Mouse (Mus musculus): Measurements from ENCODE around the gene Ago4.
"Not testable (repeated sequence)": the region's sequence is repeated elsewhere in the genome, so short reads cannot be mapped to it uniquely, and the experiment has no call there.

The Ago4 gene

DNA sequence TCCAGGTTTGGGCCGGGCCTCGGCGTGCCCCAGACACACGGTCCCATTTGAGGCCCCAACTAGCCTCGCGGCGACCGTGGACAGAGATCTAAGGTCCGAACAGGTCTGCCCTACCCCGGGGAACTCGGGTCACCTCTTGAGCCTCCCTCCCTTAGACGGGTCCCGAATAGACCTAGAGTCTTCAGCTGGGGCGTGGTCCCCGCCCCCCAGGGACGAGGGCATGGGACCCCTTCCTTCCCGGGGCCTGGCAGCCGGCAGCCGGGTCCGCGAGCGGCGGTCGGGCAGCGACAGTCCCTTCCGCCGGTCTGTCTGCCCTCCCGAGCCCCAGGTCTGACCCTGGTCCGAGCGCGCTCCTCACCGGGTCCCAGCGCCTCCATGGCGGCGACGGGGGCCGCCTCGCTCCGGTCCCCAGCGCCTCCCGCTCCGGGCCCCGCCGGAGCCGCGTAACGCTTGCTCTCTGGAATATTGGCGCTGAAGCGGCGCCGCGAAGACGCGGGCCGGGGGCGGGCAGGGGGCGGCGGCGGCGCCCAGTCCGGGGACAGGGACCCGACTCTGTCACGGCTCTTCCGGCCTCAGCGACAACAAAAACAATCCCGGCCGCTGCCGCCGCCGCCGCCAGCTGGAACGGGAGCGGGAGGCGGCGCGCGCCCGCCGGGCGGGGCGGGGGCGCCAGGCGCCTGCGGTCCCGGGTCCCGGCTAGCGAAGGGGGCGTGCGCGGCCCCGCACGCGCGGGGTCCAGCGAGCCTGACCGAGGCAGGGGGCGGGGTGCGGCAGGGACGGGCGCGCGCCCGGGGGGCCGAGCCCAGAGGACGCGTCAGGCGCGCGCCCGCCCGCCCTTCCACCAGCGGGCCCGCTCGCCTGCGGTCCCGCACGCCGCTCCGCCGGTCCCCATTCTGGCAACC, at the start of gene Ago4:
Ago4 (minus strand) TSS at position 646 of the 902 bp plus-strand sequence.
- peak; percentile 84; the same call in 1 of the 2 replicates for ATAC-seq (ENCODE audit: insufficient number of reproducible peaks, low FRiP score, low TSS enrichment)

DNA sequence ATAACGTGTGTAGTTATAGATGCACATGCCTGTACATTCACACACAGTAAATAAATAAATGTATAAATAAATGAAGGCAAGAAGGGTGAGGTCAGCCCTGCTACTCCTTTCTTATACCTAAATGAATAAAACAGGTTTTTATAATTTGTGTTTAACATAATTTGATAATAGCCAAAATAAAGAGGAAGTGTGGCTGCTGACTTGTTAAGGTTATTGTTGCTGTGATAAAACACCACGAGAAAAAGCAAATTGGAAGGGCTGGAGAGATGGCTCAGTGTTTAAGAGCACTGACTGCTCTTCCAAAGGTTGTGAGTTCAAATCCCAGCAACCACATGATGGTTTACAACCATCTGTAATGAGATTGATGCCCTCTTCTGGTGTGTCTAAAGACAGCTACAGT, 45.8 kb upstream of the Ago4 start:
- ATAC-seq (ENCODE audit: insufficient number of reproducible peaks, low FRiP score, low TSS enrichment) = no peak

DNA sequence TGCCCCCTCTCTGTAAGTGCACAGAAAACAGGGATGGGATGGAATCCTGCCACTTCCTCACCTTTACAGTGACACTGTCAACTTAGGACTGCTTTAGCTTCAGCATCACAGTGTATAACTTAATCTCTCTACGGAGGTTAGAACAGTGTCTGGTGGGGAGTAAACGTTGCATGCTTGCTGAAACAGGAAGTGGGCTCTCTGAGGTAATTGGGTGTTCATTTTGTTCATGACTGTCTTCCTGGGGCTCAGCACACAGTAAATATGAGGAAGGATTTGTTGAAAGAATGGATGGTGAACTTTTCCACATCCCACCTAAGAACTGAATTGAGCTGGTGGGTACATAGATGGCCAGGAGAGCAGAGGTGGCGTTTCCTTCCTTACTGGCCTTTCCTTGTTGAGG, 44.6 kb upstream of the Ago4 start:
- ATAC-seq (ENCODE audit: insufficient number of reproducible peaks, low FRiP score, low TSS enrichment) = no peak

DNA sequence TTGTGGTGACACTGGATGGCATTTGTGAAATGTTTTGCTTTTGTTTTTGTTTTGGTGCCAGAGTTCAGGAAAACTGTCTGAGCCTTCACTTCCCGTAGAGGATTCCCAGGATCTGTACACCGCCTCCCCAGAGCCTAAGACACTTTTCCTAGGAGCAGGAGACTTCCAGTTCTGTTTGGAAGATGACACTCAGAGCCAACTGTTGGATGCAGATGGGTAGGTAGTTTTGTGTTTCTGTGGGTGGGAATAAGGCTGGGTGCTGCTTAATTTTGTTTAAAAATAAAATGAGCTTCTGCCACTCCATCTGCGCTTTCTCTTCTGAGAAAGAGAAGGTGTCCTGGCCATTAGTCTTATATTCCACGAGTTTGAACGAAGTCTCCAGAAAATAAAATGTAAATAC, 43.0 kb upstream of the Ago4 start:
- ATAC-seq (ENCODE audit: insufficient number of reproducible peaks, low FRiP score, low TSS enrichment) = no peak

DNA sequence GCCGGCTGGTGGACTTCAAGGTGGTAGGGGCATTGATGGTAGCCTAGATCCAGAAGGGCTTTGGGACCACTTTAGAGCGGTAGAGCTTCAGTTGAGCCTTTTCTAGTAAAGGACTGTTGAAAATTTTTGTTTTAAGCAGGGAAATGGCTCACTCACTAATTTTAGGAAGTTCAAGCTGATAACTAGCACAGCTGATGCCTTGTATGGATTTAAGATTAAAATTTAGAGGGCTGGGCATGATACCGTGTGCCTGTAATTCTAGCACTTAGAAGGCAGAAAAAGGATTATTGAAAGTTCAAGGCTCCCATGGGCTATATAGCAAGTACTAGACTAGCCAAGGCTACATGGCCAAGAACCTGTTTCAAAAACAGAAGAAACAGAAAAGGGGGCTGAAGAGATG, 36.5 kb upstream of the Ago4 start:
- no peak for ATAC-seq (ENCODE audit: insufficient number of reproducible peaks, low FRiP score, low TSS enrichment)

DNA sequence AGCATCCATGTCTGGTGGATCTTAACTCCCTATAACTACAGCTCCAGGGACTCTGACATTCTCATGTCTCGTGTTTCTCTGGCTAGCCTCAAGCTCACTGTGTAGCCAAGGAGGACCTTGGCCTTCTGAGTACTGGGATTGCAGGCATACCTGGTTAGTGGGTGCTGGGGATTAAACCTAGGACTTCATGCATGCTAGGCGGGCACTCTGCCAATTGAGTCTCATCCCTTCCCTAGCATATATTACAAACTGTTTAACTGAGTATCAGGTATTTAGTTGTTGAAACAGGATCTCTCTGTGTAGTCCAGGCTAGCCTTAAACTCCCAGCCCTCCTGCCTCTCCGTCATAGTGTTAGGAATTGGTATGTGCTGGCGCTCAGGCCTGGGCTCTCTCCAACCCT, 34.0 kb upstream of the Ago4 start:
- no peak for ATAC-seq (ENCODE audit: insufficient number of reproducible peaks, low FRiP score, low TSS enrichment)

DNA sequence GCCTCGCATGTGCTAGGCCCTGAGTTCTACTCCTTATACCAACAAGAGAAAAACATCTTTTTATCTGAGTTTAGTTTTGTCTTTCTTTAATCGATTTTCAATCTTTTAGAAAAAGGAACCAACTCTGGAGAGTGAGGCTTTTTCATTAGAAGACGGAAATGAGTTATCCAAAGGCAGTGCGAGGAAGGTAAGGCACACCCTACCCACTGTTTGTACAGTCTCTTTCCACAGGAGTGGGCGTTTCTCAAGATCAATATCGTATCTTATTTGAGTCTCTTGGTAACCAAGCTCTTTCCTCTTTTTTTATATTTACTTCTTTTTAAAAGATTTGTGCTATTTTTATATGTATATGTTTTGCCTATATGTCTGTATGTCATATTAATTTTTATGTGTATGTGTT, 30.5 kb upstream of the Ago4 start:
- ATAC-seq (ENCODE audit: insufficient number of reproducible peaks, low FRiP score, low TSS enrichment) = no peak

DNA sequence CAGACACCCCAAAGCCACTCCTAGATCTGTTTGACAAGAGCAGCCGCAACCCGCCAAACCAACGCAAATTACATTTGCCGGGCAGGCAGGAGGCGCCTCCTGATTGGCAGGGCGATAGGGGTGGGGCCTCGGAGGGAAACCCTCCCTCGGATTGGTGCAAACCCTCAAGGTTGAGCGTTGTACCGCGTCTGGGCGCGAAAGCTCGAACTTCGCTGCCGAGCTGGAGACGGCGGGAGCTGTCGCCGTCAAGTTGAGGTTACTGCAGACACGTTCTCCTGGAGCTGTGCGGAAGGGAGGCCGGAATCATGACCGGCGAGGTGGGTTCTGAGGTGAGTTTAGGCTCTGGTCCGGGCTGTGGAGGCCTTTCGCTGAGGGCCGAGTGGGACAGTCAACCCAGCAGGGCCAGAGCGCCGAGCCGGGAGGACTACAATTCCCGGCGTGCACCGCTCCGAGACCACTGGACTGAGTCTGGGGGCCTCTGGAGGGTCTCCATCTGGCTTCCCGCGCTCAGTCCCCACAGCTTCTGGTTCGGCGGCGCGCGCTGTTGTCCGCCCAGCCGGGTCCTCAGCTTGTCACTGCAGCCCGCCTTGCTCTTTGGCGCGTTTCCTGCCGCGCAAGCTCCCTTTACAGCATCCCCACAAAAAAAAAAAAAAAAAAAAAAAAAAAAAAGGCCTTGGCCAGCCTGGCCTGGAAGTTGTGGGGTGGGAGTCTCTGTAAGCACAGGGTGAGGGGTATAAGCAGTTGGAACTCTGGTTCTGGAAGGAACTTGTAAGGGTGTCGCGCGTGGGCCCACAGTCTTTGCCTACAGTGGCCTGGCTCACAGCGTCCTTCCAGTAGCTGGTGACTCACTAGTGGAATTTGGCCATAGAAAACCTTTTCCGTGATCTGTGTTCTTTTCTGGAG, 23.8 kb upstream of the Ago4 start, which contains the start of gene Clspn:
Clspn (plus strand) TSS at position 127 of the 903 bp plus-strand sequence.
- ATAC-seq (ENCODE audit: insufficient number of reproducible peaks, low FRiP score, low TSS enrichment) = peak; percentile 78

DNA sequence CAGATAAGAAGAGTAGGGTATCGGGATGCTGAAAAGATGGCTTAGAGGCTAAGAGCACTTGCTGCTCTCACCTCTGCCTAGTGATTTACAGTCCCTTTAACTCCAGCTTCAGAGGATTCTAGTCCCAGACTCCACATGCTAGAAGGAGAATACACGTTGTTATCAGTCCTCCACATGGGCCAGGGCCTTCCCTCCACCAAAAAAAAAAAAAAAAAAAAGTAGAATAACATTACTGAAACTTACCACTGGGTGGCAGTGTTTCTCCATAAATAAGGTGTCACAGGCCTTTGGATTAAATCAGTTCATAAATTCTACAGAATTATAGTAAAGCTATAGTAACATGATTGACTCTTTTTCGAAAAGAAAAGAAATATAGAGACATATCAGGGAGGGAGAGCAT, 21.2 kb upstream of the Ago4 start:
- ATAC-seq (ENCODE audit: insufficient number of reproducible peaks, low FRiP score, low TSS enrichment) = no peak

DNA sequence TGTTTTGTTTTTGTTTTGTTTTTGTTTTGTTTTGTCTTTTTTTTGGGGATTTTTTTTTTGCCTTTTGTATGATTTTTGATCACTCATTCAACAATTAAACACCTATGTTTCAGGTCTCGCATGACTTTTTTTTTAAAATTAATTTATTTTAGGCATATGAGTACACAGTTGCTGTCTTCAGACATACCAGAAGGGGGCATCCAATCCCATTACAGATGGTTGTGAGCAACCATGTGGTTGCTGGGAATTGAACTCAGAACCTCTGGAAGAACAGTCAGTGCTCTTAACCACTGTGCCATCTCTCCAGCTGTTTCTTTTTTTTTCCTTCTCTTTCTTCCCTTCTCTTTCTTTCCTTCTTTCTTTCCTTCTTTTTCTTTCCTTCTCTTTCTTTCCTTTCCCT, 20.4 kb upstream of the Ago4 start:
- ATAC-seq (ENCODE audit: insufficient number of reproducible peaks, low FRiP score, low TSS enrichment) = no peak

DNA sequence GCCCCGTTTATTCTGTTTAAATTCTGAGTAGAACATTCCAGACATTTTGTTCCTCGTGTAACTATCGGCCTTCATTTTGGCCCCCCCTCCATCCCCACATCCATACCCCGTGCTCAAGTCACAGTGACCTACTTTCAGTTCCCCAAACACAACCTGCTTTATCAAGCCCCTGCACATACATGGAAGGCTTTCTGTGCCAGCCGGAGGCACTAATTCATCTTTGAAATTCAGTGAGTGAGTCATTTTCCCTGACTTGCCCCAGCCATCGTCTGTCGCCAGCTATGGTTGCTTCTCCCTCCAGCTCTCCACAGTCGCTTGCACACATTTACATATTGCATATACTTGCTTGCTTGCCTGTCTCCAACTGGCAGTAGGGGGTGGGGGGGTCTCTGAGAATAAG, 19.8 kb upstream of the Ago4 start:
- no peak for ATAC-seq (ENCODE audit: insufficient number of reproducible peaks, low FRiP score, low TSS enrichment)

DNA sequence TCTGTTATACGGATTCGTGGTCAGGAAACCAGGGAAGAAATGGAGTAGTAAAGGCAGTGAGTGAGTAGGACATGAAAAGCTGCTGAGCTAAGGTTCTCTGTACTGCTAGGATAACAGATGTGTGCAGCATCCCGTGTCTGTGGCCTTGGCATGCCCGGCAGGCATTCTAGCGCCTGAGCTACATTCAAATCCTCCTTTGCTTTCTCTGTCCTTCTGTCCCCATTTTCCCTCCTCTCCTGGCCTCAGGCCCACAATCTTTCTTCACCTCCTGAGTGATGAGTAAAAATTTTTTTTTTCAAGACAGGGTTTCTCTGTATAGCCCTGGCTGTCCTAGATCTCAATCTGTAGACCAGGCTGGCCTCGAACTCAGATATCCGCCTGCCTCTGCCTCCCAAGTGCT, 18.9 kb upstream of the Ago4 start:
- ATAC-seq (ENCODE audit: insufficient number of reproducible peaks, low FRiP score, low TSS enrichment) = no peak

DNA sequence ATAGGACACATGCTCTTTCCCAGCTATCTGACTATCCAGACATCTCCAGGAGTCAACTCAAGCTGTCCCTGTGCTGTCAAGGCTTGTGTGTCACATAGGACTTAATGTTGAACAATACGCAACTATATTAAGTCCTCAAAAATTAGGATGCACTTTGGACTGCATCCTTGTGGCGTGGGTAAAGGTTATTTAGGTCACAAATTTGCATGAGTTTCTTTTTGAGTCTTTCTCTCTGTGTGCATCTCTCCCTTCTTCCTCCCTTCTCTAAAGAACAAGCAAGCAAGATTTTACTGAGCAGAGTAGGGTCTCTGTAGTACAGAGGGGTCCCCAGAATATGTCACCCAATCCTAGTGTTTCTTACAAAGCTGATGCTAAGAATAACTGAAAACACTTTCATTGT, 12.9 kb upstream of the Ago4 start:
- no peak for ATAC-seq (ENCODE audit: insufficient number of reproducible peaks, low FRiP score, low TSS enrichment)

DNA sequence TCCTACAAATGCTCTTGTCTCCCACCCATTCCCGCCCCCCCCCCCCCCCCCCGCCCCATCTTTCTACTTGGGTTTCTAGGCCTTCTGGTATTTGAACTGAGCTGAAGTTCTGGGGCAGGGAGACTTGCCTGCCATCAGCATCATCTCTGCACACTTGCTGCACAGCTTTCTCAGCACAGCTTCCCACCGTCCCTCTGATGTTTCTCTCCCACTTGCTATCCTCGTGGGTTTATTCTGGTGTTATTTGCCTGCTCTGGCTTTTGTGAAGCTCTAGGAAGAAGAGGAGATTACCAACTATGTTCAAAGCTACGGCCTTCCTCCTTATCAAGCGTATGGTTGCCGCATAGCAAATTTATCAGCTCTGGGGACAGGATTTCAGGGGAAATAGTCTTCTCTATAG, 12.4 kb upstream of the Ago4 start:
- ATAC-seq (ENCODE audit: insufficient number of reproducible peaks, low FRiP score, low TSS enrichment) = no peak

DNA sequence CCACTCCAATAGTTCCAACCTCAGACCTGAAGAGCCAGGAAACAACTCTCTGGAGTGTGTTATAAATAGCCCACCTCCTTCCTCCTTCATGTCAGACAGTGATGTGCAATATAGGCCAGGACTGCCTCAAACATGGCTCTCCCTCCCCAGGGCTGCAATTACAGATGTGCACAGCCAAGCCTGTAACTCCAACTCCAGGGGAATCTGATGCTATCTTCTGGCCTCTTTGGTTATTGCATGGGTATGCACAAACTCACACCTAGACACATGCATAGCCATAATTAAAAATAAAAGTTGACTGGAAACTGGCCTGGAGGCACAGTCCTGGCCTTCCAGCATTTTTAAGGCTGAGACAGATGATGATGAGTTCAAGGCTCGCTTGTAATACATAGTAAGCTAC, 11.7 kb upstream of the Ago4 start:
- ATAC-seq (ENCODE audit: insufficient number of reproducible peaks, low FRiP score, low TSS enrichment) = no peak

DNA sequence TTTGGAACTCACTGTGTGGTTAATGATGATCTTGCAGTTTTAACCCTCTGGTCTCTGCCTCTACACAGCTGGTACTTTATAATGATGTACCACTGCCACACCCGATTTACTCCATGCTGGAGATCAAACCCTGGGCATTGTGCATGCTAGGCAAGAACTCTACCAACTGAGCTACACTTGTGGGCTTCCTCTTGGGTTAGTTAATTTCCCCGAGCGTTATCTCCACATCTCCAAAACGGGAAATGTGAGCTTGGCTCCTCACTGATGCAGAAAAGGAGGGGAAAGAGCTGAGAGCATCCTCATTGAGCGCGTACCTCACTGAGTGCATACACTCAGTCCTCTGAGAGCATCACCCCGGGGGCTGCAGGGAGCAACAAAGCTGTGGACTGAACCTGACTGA, 9.6 kb upstream of the Ago4 start:
- ATAC-seq (ENCODE audit: insufficient number of reproducible peaks, low FRiP score, low TSS enrichment) = no peak

DNA sequence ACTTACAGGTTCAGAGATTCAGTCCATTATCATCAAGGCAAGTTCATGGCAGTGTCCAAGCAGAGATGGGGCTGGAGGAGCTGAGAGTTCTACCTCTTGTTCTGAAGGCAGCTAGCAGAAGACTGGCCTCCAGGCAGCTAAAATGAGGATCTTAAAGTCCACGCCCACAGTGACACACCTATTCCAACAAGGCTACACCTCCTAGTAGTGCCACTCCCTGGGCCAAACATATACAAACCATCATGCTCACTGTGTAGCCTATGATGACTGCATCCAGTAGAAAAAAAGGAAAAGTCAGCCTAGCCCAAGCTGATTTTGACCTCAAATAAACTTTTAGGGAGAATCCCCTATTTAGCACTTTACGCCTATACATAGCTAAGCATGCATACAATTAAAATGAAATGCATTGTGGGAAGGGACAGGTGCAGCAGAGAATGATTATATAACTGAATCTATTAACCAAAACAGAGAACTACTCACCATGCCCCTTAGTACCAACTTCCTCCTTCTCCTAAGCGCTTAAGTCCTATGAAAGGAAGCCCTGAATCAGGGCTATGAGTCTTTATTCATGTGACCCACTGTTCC, 7.3 kb upstream of the Ago4 start:
- no peak for ATAC-seq (ENCODE audit: insufficient number of reproducible peaks, low FRiP score, low TSS enrichment)

DNA sequence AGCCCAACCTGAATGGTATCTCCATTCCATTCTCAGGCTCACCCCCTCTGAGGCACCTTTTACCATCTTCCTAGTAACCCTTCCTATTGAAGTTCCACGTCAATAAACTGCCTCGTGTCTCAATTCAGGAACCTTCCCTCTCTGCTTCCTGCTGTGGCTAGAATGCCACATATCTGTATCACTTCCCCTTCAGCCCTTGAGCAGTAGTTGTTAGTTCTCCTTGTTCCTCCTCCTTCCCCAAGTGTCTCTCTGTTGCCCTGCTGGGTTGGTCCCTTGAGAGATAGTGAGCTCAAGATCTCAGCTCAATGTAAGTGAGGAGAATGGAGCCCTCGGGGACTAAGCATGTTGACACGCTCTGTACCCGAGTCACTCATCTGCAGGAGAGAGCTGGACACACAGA, 3.6 kb upstream of the Ago4 start:
- ATAC-seq (ENCODE audit: insufficient number of reproducible peaks, low FRiP score, low TSS enrichment) = no peak

DNA sequence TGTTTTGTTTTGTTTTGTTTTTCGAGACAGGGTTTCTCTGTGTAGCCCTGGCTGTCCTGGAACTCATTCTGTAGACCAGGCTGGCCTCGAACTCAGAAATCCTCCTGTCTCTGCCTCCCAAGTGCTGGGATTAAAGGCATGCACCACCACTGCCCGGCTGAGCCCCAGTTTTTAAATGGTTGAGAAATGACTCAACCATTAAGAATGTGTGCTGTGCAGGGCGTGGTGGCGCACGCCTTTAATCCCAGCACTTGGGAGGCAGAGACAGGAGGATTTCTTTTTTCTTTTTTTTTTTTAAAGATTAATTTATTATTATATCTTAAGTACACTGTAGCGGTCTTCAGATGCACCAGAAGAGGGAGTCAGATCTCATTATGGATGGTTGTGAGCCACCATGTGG, 2.4 kb upstream of the Ago4 start:
- ATAC-seq (ENCODE audit: insufficient number of reproducible peaks, low FRiP score, low TSS enrichment) = not testable (repeated sequence)

DNA sequence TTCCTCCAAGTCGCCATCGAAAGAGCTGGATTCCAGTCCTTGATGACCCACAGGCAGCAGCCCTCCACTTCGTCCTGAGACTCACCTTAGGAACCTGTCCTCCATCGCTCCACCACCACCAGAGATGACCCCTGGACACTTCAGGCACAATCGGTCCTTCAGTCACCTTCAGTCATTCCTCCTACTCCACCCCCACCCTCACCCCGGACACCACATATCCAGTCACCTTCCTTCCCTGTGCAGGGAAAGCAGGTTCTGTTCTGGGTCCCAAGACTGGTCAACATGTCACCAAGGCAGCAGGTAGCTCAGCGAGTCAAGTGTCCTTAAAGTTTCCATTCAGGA, 428 bp upstream of the Ago4 start:
- ATAC-seq (ENCODE audit: insufficient number of reproducible peaks, low FRiP score, low TSS enrichment) = no peak

DNA sequence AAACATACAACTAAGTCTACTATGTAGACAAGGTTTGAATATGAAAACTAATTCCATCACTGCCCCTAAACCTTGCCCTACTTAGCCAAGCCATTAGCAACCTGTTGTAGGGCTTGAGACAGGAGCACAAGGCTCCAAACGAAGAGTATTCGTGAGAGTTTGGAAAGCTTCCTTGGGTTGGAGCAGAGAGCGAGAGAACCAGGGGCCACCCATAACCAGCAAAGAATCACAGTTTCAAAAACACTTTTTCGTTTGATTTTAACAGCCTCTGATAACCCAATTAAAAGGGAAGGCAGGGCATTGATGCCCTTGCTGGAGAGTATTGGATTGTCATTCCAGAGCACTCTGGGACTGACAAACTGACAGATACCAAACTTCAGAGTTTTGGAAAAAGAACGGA, 980 bp downstream of the Ago4 start:
- no peak for ATAC-seq (ENCODE audit: insufficient number of reproducible peaks, low FRiP score, low TSS enrichment)

Data from cerebellum, adult (tissue).